Mouse (Mus musculus): ENCODE results near the gene Ntrk3. TPM values are rescaled to one million over a fixed set of nuclear protein-coding genes. Genes with fewer than 3 reads are reported as not detected.

Ntrk3 gene
- polyA plus RNA-seq, 1 experiment from 2014 or later, result 27.0 TPM

DNA sequence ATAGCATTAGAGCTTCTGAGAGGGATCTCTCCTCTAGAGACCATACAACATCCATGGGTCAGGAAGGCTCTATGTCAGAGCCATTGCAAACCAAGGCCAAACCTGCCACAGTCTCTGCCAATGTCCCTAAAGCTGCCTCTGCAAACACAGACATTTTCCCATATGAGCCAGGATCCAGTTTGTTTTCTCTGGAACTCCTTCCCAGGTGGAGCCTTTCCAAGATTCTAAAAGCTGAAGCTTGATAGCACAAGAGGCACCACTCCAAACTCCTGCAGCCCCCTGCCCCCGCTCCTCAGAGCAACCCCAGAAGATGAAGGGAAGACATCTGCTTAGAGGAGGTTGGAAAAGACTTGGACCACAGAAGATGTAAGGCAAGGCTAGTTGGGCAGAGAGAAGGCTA lies 432.8 kb downstream of the Ntrk3 start:
- 97% methylated on average over 1 of the region's 1 CpGs for WGBS
- Histone ChIP-seq H3K4me2 (ENCODE audit: low read length) (no peak overlapping the region), H3K27ac (replicated peaks; ENCODE audit: low read depth, low read length) (no peak overlapping the region), H3K4me3 (replicated peaks; ENCODE audit: low read depth, low read length) (no peak overlapping the region), H3K27me3 (ENCODE audit: control insufficient read depth, insufficient read depth, low read length) (no peaks in the 10 kb centered on the region), H3K9me3 (ENCODE audit: control insufficient read depth, low read length) (peaks cover 19% of the 10 kb centered on the region), H3K4me1 (ENCODE audit: control insufficient read depth, insufficient read depth, low read length) (no peaks in the 10 kb centered on the region), H3K36me3 (ENCODE audit: control insufficient read depth, insufficient read depth, low read length) (no peaks in the 10 kb centered on the region), H3K9ac (replicated peaks; ENCODE audit: low read length) (no peak overlapping the region)
- ATAC-seq (ENCODE audit: low FRiP score, low TSS enrichment) (no peak), DNase-seq (no peak)

DNA sequence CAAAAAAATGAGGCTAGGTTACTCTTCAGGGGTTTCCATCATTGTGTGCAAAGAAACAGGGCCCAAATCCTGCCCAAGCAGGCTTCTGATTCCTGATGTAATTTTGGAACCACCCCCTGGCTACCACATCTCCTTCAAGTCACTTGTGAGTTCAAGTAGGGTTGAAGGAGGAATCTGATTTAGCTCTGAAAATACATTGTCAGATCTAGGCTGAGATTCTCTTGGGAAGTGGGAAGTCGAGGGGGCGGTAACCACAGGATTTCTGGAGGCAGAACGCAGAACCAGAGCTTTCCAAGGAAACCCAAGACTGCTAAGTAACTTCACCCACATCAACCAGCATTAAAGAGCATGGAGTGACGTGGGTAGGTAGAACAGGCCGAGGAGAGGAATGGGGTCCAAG lies 440.5 kb downstream of the Ntrk3 start:
- no peak overlapping the region for H3K27ac ChIP-seq (replicated peaks; ENCODE audit: low read depth, low read length)
- no peak for ATAC-seq (ENCODE audit: low FRiP score, low TSS enrichment)
- DNase-seq, result no peak
- no peak overlapping the region for H3K4me3 ChIP-seq (replicated peaks; ENCODE audit: low read depth, low read length)
- no peaks in the 10 kb centered on the region for H3K27me3 ChIP-seq (ENCODE audit: control insufficient read depth, insufficient read depth, low read length)
- H3K4me1 ChIP-seq (ENCODE audit: control insufficient read depth, insufficient read depth, low read length), result no peaks in the 10 kb centered on the region
- H3K9ac ChIP-seq (replicated peaks; ENCODE audit: low read length), result no peak overlapping the region
- H3K9me3 ChIP-seq (ENCODE audit: control insufficient read depth, low read length), result no peaks in the 10 kb centered on the region
- no peak overlapping the region for H3K4me2 ChIP-seq (ENCODE audit: low read length)
- no peaks in the 10 kb centered on the region for H3K36me3 ChIP-seq (ENCODE audit: control insufficient read depth, insufficient read depth, low read length)
- 96% methylated on average over 5 of the region's 5 CpGs for WGBS

DNA sequence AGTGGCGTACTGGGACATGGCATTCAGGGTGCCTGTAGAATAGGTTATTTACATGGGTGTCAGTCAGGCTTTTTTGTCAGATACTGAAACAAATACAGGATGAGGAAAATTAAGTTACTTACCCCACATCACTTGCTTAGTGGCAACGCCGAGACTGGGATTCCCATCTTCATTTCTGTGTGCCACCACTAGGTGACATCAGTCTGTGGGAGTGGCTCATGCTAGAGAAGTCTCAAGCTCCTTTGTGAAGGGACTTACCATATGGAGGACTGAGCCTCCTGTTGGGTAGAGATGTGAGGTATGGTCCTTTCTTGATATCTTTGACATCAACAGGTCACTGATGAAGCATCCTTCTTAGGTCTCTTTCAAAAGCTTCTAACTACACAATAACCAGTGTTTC lies 443.5 kb downstream of the Ntrk3 start:
- ATAC-seq (ENCODE audit: low FRiP score, low TSS enrichment), result no peak
- WGBS, result 79% methylated on average over 3 of the region's 3 CpGs
- Histone ChIP-seq H3K36me3 (ENCODE audit: control insufficient read depth, insufficient read depth, low read length) (no peaks in the 10 kb centered on the region), H3K27ac (replicated peaks; ENCODE audit: low read depth, low read length) (no peak overlapping the region), H3K4me2 (ENCODE audit: low read length) (no peak overlapping the region), H3K27me3 (ENCODE audit: control insufficient read depth, insufficient read depth, low read length) (no peaks in the 10 kb centered on the region), H3K4me1 (ENCODE audit: control insufficient read depth, insufficient read depth, low read length) (no peaks in the 10 kb centered on the region), H3K9ac (replicated peaks; ENCODE audit: low read length) (no peak overlapping the region), H3K4me3 (replicated peaks; ENCODE audit: low read depth, low read length) (no peak overlapping the region), H3K9me3 (ENCODE audit: control insufficient read depth, low read length) (no peaks in the 10 kb centered on the region)
- no peak for DNase-seq

DNA sequence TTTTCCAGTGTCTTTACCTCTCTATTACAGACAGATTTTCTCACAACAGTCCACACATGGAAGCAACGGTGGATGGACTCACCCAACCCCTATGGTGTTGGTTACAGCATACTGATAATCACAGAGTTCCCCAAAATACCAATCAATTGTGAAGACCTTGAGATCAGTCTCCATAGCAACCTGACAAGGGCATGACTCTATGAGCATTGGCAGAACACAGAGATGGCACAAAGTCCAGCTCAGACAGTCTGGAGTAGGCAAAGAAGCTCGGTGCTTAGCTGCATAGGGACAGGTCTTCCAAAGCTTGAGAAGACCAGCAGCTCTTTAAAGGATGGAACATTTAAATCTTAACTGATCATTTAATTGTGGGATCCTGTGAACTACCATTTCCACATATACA lies 447.6 kb downstream of the Ntrk3 start:
- H3K36me3 ChIP-seq (ENCODE audit: control insufficient read depth, insufficient read depth, low read length), result no peaks in the 10 kb centered on the region
- H3K4me1 ChIP-seq (ENCODE audit: control insufficient read depth, insufficient read depth, low read length), result no peaks in the 10 kb centered on the region
- no peak overlapping the region for H3K9ac ChIP-seq (replicated peaks; ENCODE audit: low read length)
- H3K9me3 ChIP-seq (ENCODE audit: control insufficient read depth, low read length), result no peaks in the 10 kb centered on the region
- DNase-seq (no peak), ATAC-seq (ENCODE audit: low FRiP score, low TSS enrichment) (no peak)
- WGBS, result 29% methylated on average over 2 of the region's 2 CpGs
- no peak overlapping the region for H3K27ac ChIP-seq (replicated peaks; ENCODE audit: low read depth, low read length)
- no peaks in the 10 kb centered on the region for H3K27me3 ChIP-seq (ENCODE audit: control insufficient read depth, insufficient read depth, low read length)
- no peak overlapping the region for H3K4me2 ChIP-seq (ENCODE audit: low read length)
- H3K4me3 ChIP-seq (replicated peaks; ENCODE audit: low read depth, low read length), result no peak overlapping the region

DNA sequence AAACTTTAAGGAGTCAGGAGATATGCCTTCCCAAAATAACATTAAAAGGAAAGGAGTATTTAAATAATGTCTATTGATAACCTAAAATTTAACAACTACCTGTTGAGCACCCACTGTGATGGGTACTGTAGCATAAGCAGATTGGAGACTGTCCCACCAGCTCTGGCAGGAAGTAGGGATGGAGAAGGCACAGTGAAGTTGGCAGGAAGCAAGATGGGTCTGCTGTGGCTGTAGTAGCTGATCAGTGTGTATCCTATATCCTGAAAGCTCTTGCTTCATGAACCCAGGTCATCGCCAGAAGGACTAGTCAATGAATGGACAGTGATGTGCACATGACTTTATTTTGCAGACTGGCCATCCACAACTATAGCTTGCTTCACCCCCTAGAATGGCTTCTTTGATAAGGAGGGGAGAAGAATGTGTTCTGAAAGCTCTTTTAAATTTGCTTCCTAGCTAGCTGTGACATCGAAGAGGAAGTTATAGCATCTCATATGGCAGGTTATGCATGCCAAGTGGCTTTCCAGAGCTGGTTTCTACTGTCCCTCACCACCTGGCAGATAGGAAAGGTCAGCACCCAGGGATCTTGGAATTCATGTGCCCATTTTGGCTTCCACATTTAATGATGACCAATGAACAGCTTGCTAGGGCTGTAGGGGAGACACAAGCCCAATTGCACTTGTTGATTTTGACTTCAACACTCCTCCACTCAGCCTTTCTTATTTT lies 451.1 kb downstream of the Ntrk3 start:
- Histone ChIP-seq H3K4me1 (ENCODE audit: control insufficient read depth, insufficient read depth, low read length) (no peaks in the 10 kb centered on the region), H3K4me2 (ENCODE audit: low read length) (no peak overlapping the region), H3K9me3 (ENCODE audit: control insufficient read depth, low read length) (no peaks in the 10 kb centered on the region), H3K36me3 (ENCODE audit: control insufficient read depth, insufficient read depth, low read length) (no peaks in the 10 kb centered on the region), H3K4me3 (replicated peaks; ENCODE audit: low read depth, low read length) (no peak overlapping the region), H3K27me3 (ENCODE audit: control insufficient read depth, insufficient read depth, low read length) (no peaks in the 10 kb centered on the region), H3K27ac (replicated peaks; ENCODE audit: low read depth, low read length) (no peak overlapping the region), H3K9ac (replicated peaks; ENCODE audit: low read length) (no peak overlapping the region)
- ATAC-seq (ENCODE audit: low FRiP score, low TSS enrichment) (no peak), DNase-seq (no peak)
- 93% methylated on average over 2 of the region's 2 CpGs for WGBS

DNA sequence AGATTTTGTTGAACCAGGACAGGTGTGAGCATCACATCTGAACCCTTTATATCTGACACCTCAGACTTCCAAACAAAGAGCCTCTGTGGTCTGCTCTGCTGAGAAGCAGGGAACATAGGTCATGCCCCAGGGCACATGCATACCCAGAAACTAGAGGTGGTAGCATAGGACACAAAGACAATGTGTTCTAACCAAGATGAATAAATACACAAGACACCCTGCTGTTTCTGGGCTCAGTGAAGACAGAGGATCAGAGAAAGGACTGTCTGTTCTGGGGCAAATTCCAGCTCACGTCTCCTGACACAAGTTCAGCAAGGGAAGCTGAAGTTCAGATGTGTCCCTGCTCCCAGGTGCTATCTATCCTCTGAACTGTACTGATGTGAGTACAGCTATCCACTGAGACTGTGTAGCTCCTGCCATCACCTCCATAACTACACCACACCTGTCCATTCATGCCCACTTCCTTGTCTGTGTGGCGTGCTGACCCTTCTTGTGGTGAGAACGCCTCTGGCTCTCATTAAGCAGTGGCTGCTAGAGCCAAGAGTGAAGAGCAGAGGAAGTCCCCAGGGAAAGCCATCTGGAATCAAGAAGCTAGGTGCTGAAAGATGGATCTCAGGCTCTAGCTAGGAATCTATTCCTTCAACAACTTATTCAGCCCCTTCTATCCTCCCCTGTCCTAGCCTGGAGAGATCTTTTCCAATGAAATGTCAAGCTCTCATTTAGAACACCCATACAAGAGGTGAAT lies 468.1 kb downstream of the Ntrk3 start:
- Histone ChIP-seq H3K27ac (replicated peaks; ENCODE audit: low read depth, low read length) (no peak overlapping the region), H3K9ac (replicated peaks; ENCODE audit: low read length) (no peak overlapping the region), H3K36me3 (ENCODE audit: control insufficient read depth, insufficient read depth, low read length) (no peaks in the 10 kb centered on the region), H3K27me3 (ENCODE audit: control insufficient read depth, insufficient read depth, low read length) (no peaks in the 10 kb centered on the region), H3K4me3 (replicated peaks; ENCODE audit: low read depth, low read length) (no peak overlapping the region), H3K9me3 (ENCODE audit: control insufficient read depth, low read length) (no peaks in the 10 kb centered on the region), H3K4me2 (ENCODE audit: low read length) (no peak overlapping the region), H3K4me1 (ENCODE audit: control insufficient read depth, insufficient read depth, low read length) (0 out of 2 replicates have a peak, but pooled peaks cover 3% of the 10 kb centered on the region)
- DNase-seq, result no peak
- no peak for ATAC-seq (ENCODE audit: low FRiP score, low TSS enrichment)
- 67% methylated on average over 3 of the region's 3 CpGs for WGBS

DNA sequence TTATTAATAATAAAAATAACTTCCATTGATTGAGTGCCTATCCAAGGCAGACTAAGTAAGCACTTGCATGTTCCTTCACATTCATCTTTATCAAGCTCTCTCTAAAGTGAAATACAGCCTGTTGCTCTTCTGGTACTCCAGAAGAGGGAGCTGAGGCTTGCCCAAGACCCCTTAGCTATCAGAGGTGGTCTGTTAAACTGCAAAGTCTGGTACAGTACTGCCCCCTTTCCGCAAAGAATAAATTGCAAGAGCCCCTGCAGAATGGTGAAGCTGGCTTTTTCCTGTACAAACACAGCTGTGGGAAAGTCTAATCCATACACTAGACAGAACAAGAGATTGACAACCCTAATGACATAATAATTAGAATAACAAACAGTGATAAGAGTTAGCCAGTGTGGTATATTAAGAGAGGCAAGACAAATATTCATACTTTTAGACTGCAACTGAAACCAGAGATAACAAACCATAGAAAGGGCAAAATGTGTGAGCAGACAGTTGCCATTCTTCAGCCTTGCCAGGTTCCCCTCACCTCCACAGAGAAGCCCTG lies 470.3 kb downstream of the Ntrk3 start:
- H3K9me3 ChIP-seq (ENCODE audit: control insufficient read depth, low read length), result no peaks in the 10 kb centered on the region
- ATAC-seq (ENCODE audit: low FRiP score, low TSS enrichment) (0 out of 2 replicates have a peak, but pooled peaks have one; percentile 24), DNase-seq (peak; percentile 76)
- H3K4me3 ChIP-seq (replicated peaks; ENCODE audit: low read depth, low read length), result no peak overlapping the region
- no peaks in the 10 kb centered on the region for H3K36me3 ChIP-seq (ENCODE audit: control insufficient read depth, insufficient read depth, low read length)
- no peaks in the 10 kb centered on the region for H3K27me3 ChIP-seq (ENCODE audit: control insufficient read depth, insufficient read depth, low read length)
- no peak overlapping the region for H3K9ac ChIP-seq (replicated peaks; ENCODE audit: low read length)
- WGBS, result 14% methylated on average over 1 of the region's 1 CpGs
- no peak overlapping the region for H3K27ac ChIP-seq (replicated peaks; ENCODE audit: low read depth, low read length)
- H3K4me1 ChIP-seq (ENCODE audit: control insufficient read depth, insufficient read depth, low read length), result 0 out of 2 replicates have a peak, but pooled peaks cover 3% of the 10 kb centered on the region
- H3K4me2 ChIP-seq (ENCODE audit: low read length), result no peak overlapping the region

DNA sequence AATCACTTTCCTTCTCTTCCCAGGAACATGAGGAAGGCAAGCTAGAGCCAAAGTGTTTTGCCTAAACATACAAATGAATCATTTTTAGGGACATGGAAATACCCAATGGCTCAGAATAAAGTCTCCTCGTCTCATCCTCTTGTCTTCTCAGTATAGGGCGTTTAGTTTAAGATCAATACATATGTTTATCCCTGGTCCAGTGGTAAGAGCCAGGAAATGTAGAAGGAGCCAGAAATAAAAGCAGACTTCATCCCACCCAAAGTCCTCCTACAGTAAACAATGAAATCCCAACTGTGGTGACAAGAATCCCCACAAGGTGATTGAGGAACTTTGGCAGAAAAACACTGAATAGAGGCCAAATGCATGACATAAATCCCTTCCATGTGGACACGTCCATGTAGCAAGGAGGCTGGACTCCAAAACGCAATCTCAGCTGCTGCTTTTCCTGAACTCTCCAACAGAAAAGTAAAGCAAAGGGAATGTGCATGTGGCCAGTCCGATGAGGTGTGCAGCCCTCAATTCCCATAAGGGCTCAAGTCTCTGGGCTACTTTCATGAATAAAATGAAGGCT lies 473.3 kb downstream of the Ntrk3 start:
- 74% methylated on average over 5 of the region's 5 CpGs for WGBS
- ATAC-seq (ENCODE audit: low FRiP score, low TSS enrichment), result no peak
- Histone ChIP-seq H3K4me3 (replicated peaks; ENCODE audit: low read depth, low read length) (no peak overlapping the region), H3K4me2 (ENCODE audit: low read length) (no peak overlapping the region), H3K9ac (replicated peaks; ENCODE audit: low read length) (no peak overlapping the region), H3K27me3 (ENCODE audit: control insufficient read depth, insufficient read depth, low read length) (no peaks in the 10 kb centered on the region), H3K9me3 (ENCODE audit: control insufficient read depth, low read length) (no peaks in the 10 kb centered on the region), H3K4me1 (ENCODE audit: control insufficient read depth, insufficient read depth, low read length) (0 out of 2 replicates have a peak, but pooled peaks cover 2% of the 10 kb centered on the region), H3K36me3 (ENCODE audit: control insufficient read depth, insufficient read depth, low read length) (no peaks in the 10 kb centered on the region), H3K27ac (replicated peaks; ENCODE audit: low read depth, low read length) (no peak overlapping the region)
- no peak for DNase-seq

Data from midbrain, embryonic 14.5 days (tissue).